In genomic region chr3:122169616-122170178, GRCm38 (mm10) we compare ENCODE assay signal across 8 mouse cellular contexts.
DNase-seq lines count a peak whose midpoint lies in the region; TF ChIP-seq lines count a peak whose summit lies in the region.
"Had no signal": no experiment of that assay in that cellular context is flagged by ENCODE, and none has a peak within 500 bp of the region (broad histone marks: within the 10 kb centered on the region; RNA-seq: fewer than 3 reads in every experiment).

No protein-coding gene starts in this region.

- no peak overlapping the region for H3K27ac ChIP-seq in small intestine, adult 2 months (ENCODE audit: insufficient read depth, low read depth, low read length)
- H3K27ac ChIP-seq: liver, embryonic 15.5 days had no signal

- H3K4me1 ChIP-seq in small intestine, adult 2 months (ENCODE audit: control insufficient read depth, insufficient read depth, insufficient read length, low read length): no peaks in the 10 kb centered on the region
- H3K4me1 ChIP-seq: liver, embryonic 15.5 days had no signal

- no peaks in the 10 kb centered on the region for H3K27me3 ChIP-seq in small intestine, adult 2 months (ENCODE audit: control insufficient read depth, insufficient read depth, low read length)
- H3K27me3 ChIP-seq: liver, embryonic 15.5 days had no signal

- no peak overlapping the region for H3K4me3 ChIP-seq in small intestine, adult 2 months (ENCODE audit: low read depth, low read length)
- H3K4me3 ChIP-seq: liver, embryonic 15.5 days had no signal

- TF ChIP-seq CTCF in small intestine, adult 2 months (IDR thresholded peaks at IDR 0.05; ENCODE audit: extremely low read depth, insufficient read length, insufficient replicate concordance, low read depth, low read length): peak; percentile 87; the same call in 1 of the 2 replicates

- peak; percentile 19 to 40 for DNase-seq in CD8-positive naive resting alpha-beta T cell, adult 2 months (ENCODE audit: low read depth in 2 of 2, low spot score in 2 of 2)
- DNase-seq in NIH3T3 (ENCODE audit: low read depth): peak; percentile 76
- peak; percentile 85 for DNase-seq in cerebellum, adult 9-10 months
- DNase-seq in gastrocnemius, postnatal 4 days (ENCODE audit: low spot score in 2 of 2): peak; percentile 38 to 68
- peak; percentile 86 to 89 for DNase-seq in kidney, postnatal 4 days
- peak; percentile 73 for DNase-seq in lung, postnatal 36 days

- WGBS in small intestine, adult 2 months: 39% methylated on average over 10 of the region's 10 CpGs

- no peaks in the 10 kb centered on the region for H3K36me3 ChIP-seq in small intestine, adult 2 months (ENCODE audit: control insufficient read depth, insufficient read depth, low read length)
- H3K36me3 ChIP-seq: liver, embryonic 15.5 days had no signal

- TF ChIP-seq POLR2A in small intestine, adult 2 months (IDR thresholded peaks at IDR 0.05; ENCODE audit: low read depth, low read length): no peak

Comparison
In these comparisons a context has a peak if more than half of its experiments do, and no peak if none do; other contexts are left out.
1. DNase-seq: peak in every context shown above with its lines; median percentile 88 in kidney, postnatal 4 days; 85 in cerebellum, adult 9-10 months; 76 in NIH3T3; 73 in lung, postnatal 36 days; 53 in gastrocnemius, postnatal 4 days; 30 in CD8-positive naive resting alpha-beta T cell, adult 2 months.